ENCODE assay signal across 26 mouse cellular contexts in the genomic region with DNA sequence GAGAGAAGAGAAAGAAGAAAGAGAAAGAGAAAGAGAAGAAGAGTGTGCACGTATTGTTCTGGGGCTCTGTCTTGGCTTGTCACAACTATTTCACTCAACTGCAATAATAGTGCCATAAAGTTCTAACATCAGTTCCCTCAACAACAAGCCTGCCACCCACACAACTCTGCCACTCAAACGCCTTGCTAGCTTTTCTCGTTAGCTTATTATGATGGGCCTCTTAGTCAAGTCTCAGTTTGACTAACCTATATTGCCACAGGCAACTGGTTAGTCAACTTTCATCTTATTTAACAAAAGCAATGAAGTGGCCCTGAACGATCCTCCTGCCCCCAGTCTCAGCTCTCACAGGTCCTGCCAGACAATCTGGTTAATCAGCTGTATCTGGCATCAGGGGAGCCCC.
DNase-seq lines count a peak whose midpoint lies in the region; ATAC-seq and TF ChIP-seq lines count a peak whose summit lies in the region.
"Had no signal": no experiment of that assay in that cellular context is flagged by ENCODE, and none has a peak within 500 bp of the region (broad histone marks: within the 10 kb centered on the region; RNA-seq: fewer than 3 reads in every experiment).

No protein-coding gene starts in this region.

- H3K27ac ChIP-seq in gastrocnemius, adult 2 months = no peak overlapping the region
- H3K27ac ChIP-seq: forebrain, embryonic 12.5 days; heart, embryonic 15.5 days; hindbrain, embryonic 10.5 days; hindbrain, embryonic 13.5 days had no signal

- DNase-seq in CD4-positive, CD25-positive, alpha-beta regulatory T cell, adult 2 months (ENCODE audit: low read depth, low spot score) = peak; percentile 53
- DNase-seq in induced T-regulatory cell, adult 2 months (ENCODE audit: low read depth) = peak; percentile 70
- DNase-seq in cerebellum, postnatal 14 days = no peak
- no peak for DNase-seq in cerebellum, postnatal 10 days
- DNase-seq in gastrocnemius, adult 2 months = no peak
- DNase-seq: adrenal gland, adult 8-10 months; adrenal gland, postnatal 25 days; B cell, adult 2 months; cerebellum, adult 18-20 months; cerebellum, adult 9-10 months; cerebellum, postnatal 36 days; embryo, embryonic 11 days; gastrocnemius, postnatal 14 days; heart, adult 18-20 months; heart, postnatal 10 days; heart, postnatal 36 days; kidney, adult 2 months had no signal

- intact Hi-C loops in gastrocnemius, adult 2 months (cut with DNase I) = no loop called here

- no peak overlapping the region for H3K4me3 ChIP-seq in gastrocnemius, adult 2 months
- H3K4me3 ChIP-seq: forebrain, embryonic 12.5 days; heart, embryonic 12.5 days; heart, embryonic 15.5 days; hindbrain, embryonic 10.5 days; hindbrain, embryonic 13.5 days had no signal

- ATAC-seq in activated CD4-positive, CD25-positive, alpha-beta regulatory T cell, adult 4 months = peak; percentile 73
- ATAC-seq: forebrain, embryonic 16.5 days; hindbrain, embryonic 16.5 days; intestine, postnatal 0 days had no signal

- TF ChIP-seq CTCF in gastrocnemius, adult 2 months (IDR thresholded peaks at IDR 0.05) = no peak

Comparison
In these comparisons a context has a peak if more than half of its experiments do, and no peak if none do; other contexts are left out.
1. DNase-seq: peak in CD4-positive, CD25-positive, alpha-beta regulatory T cell, adult 2 months (single experiment) and induced T-regulatory cell, adult 2 months (single experiment); none in cerebellum, postnatal 14 days (0 of 2), cerebellum, postnatal 10 days (0 of 2) and gastrocnemius, adult 2 months (single experiment).